Mouse (Mus musculus) lung, postnatal 0 days (tissue): ENCODE measurements around the gene Olfr545. TPM values are rescaled to one million over a fixed set of nuclear protein-coding genes. Genes with fewer than 3 reads are reported as not detected.
A peak's percentile ranks its signal among the peaks of the same experiment; 100 is the strongest.

ENCODE experiments used
- ATAC-seq: fragments of 200-750 bp; cut with Nextera tagmentation; 2 replicates; pipeline ENCODE4 v1.8.0; 2017; ENCODE audit warnings: moderate library complexity
- DNase-seq: peaks from one replicate; pipeline ENCODE4 v3.0.0-alpha.2; 2016; ENCODE audit warnings: low spot score
- H3K27ac ChIP-seq: fragments of 300-500 bp; sonication (generic); 2 replicates; pipeline ENCODE4 v1.5.1; 2014; ENCODE audit warnings: antibody characterized with exemption, mild to moderate bottlenecking, low read length, mixed read lengths
- H3K27me3 ChIP-seq: fragments of 300-500 bp; sonication (generic); replicated peaks from 2 replicates; pipeline ENCODE4 v1.6.1; 2014; ENCODE audit warnings: low read length, mixed read lengths; ENCODE audit not compliant: insufficient read depth
- H3K36me3 ChIP-seq: fragments of 300-500 bp; sonication (generic); 2 replicates; pipeline ENCODE4 v1.6.1; 2014; ENCODE audit warnings: low read length, mixed read lengths; ENCODE audit not compliant: insufficient read depth
- H3K4me1 ChIP-seq: fragments of 300-500 bp; sonication (generic); 2 replicates; pipeline ENCODE4 v1.6.1; 2014; ENCODE audit warnings: antibody characterized with exemption, low read depth, low read length, mixed read lengths; ENCODE audit not compliant: insufficient read depth
- H3K4me2 ChIP-seq: fragments of 300-500 bp; sonication (generic); replicated peaks from 2 replicates; pipeline ENCODE4 v1.6.1; 2014; ENCODE audit warnings: low read depth, mild to moderate bottlenecking, low read length, moderate library complexity, mixed read lengths
- H3K4me3 ChIP-seq: fragments of 300-500 bp; sonication (generic); 2 replicates; pipeline ENCODE4 v1.5.1; 2014; ENCODE audit warnings: low read depth, low read length
- H3K9ac ChIP-seq: fragments of 300-500 bp; sonication (generic); replicated peaks from 2 replicates; pipeline ENCODE4 v1.6.1; 2014; ENCODE audit warnings: low read depth, mild to moderate bottlenecking
- H3K9me3 ChIP-seq: fragments of 300-500 bp; sonication (generic); 2 replicates; pipeline ENCODE4 v1.6.1; 2016; ENCODE audit warnings: low read length, mixed read lengths
- CTCF ChIP-seq: IDR thresholded peaks from 2 replicates; pipeline ENCODE4 v1.5.1; 2016; ENCODE audit warnings: antibody characterized with exemption, mild to moderate bottlenecking
- EP300 ChIP-seq: IDR thresholded peaks from 2 replicates; pipeline ENCODE4 v1.6.1; 2016; ENCODE audit warnings: antibody characterized with exemption, mild to moderate bottlenecking, control low read depth
- WGBS: fragments of 180-500 bp; shearing (Covaris S2); extraction: QIAGEN DNeasy Blood & Tissue Kit; methylation state at CpG from one replicate; pipeline ENCODE4 v1.1.7; 2014; 5-methylcytosine and 5-hydroxymethylcytosine counted together
- polyA plus RNA-seq: library from polyadenylated mRNA; unstranded; fragments of >200 nt; fragmentation: Nextera tagmentation; extraction: Ambion mirVana; gene quantifications from 2 replicates; pipeline ENCODE4 v1.2.1, GENCODE M21; 2015

The Olfr545 gene
- polyA plus RNA-seq, 1 experiment from 2014 or later, result not detected

DNA sequence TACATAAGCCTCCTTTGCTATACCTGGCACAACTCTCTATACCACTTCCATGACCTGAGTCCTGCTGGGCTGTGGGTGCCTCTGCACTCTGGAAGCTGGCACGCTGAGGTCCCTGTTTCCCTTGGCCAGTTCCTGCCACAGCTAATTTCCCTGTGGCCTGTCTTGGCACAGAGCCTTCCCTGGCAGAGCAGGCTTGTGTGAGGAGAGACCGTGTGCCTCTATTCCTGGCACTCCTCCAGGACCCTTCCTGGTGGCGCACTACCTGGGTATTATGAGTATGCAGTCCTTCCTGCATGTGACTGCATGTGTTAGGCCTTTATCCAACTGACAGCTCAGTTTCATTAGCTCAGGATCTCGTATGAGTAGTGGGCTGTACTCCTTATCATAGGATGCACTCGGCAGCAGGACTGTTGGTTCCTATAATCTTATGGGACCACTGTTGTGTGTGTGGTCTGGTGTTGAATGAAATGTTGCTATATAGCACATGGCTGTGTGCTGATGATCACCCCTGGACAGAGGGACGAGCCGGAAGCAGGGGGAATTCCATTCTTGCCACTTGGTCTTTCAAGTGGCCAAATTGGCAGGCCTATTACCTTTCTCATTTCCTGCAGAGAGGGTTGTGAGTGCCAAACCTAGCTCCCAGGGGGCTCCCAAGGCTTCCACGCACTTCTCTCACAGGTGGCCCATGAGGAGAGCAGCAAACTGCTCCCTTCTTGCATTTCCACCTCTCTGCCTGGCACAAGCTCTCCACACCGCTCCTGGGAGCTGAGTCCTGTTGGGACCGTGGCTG lies 17.1 kb upstream of the Olfr545 start:
- no peaks in the 10 kb centered on the region for H3K36me3 ChIP-seq
- no peak overlapping the region for H3K27ac ChIP-seq
- 37% methylated on average over 10 of the region's 10 CpGs for WGBS
- no peaks in the 10 kb centered on the region for H3K9me3 ChIP-seq
- peak; percentile 34 for DNase-seq
- no peaks in the 10 kb centered on the region for H3K27me3 ChIP-seq
- TF ChIP-seq CTCF (no peak), EP300 (no peak)
- H3K9ac ChIP-seq, result no peak overlapping the region
- no peaks in the 10 kb centered on the region for H3K4me1 ChIP-seq
- ATAC-seq, result peak; percentile 37
- no peak overlapping the region for H3K4me2 ChIP-seq
- no peak overlapping the region for H3K4me3 ChIP-seq

DNA sequence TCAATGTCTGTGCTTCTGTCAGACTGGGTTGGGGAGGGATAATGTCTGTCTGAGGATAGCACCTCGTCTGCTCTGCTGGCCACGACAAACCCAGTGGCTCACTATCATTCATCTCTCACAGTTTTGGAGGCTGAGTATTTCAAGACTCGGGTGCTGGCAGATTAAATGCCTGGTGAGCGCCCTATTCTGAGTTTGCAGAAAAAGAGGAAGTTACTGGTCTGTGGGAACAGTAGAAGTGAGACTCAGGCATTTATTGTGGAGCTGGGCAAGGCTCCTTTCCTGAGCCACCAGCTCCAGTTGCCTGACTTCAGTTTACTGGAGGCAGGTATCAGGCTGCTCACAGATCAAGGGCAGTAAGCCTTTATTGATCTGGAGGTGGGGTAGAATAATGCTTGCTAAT lies 14.8 kb upstream of the Olfr545 start:
- 49% methylated on average over 4 of the region's 4 CpGs for WGBS
- Histone ChIP-seq H3K27me3 (no peaks in the 10 kb centered on the region), H3K9ac (no peak overlapping the region), H3K4me2 (no peak overlapping the region), H3K9me3 (no peaks in the 10 kb centered on the region), H3K36me3 (no peaks in the 10 kb centered on the region), H3K27ac (no peak overlapping the region), H3K4me3 (no peak overlapping the region), H3K4me1 (no peaks in the 10 kb centered on the region)
- TF ChIP-seq CTCF (no peak), EP300 (no peak)
- no peak for DNase-seq
- ATAC-seq, result no peak

DNA sequence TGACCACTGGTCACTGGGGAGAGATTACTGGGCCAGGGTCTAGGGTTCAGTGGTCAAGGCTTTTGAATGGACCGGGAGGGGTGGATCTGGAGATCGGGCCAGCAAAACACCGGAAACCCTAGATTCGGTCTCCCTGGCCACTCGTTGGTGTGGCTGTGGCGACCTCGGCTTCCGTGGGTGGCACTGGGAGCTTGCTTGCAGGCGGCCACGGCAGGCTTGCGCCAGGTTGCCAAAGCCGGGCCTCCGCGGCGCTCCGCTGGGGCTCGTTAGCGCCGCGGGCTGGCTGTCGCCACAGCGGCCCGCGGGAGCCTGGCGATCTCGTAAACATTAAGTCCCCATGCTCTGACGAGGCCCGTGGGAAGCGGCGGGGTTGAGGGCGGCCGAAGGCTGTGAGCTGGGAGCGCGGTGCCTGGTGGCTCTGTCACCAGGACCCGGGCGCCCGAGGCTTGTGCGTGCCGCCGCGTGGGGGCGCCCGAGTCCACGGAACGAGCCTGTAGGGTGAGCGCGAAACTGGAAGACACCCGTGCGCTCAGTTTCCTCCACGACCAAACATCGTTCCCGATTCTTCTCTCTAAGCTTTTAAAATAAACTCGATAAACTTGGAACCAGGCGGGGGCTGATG lies 13.6 kb upstream of the Olfr545 start:
- Histone ChIP-seq H3K4me1 (no peaks in the 10 kb centered on the region), H3K27ac (no peak overlapping the region), H3K36me3 (no peaks in the 10 kb centered on the region), H3K9ac (peak overlapping the region; percentile 43), H3K27me3 (no peaks in the 10 kb centered on the region), H3K4me2 (peak overlapping the region; percentile 91), H3K9me3 (no peaks in the 10 kb centered on the region), H3K4me3 (peak overlapping the region; percentile 31; the same call in 1 of the 2 replicates)
- TF ChIP-seq CTCF (peak; percentile 85), EP300 (no peak)
- ATAC-seq (peak; percentile 95), DNase-seq (peak; percentile 81)
- 1% methylated on average over 48 of the region's 54 CpGs for WGBS

DNA sequence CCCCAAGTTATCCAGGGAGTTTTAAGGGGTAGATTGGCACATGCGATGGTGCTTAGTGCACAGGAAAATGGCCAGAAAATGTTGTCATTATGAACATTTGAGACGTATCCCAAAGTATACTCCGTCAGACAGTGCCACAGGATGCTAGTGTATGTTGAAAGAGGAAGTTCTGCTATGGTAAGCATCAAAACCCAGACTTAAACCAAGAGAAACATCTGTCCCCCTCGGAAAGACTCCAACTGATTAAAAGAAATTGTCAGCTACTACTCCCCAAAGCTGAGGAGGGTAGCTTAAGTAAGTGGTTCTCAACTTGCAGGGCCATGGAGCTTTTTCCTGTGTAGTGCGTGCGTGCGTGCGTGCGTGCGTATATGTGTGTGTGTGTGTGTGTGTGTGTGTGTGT lies 12.6 kb upstream of the Olfr545 start:
- no peak for TF ChIP-seq CTCF
- no peak for TF ChIP-seq EP300
- no peak for ATAC-seq
- 84% methylated on average over 10 of the region's 10 CpGs for WGBS

DNA sequence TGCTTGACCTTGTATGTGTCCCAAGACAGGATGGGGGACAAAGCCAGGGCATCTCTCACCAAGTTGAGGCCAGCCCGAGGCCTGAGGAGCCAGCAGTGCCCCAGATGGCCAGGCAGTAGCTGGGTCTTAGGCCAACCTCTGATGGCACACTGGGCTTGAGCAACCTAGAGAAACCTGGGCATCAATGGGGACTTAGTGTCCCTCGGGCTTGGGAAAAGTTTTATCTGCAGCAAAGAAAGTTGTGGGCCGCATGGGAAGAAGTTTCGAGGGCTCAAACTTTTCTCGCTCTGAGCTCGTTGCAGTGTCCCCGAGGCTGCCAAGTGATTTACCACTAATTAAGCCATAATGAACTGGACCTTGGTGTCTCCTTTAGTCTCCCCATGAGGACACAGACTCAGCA lies 10.4 kb upstream of the Olfr545 start:
- Histone ChIP-seq H3K9ac (no peak overlapping the region), H3K27me3 (no peaks in the 10 kb centered on the region), H3K4me2 (no peak overlapping the region), H3K4me1 (no peaks in the 10 kb centered on the region), H3K36me3 (no peaks in the 10 kb centered on the region), H3K4me3 (no peak overlapping the region), H3K27ac (no peak overlapping the region), H3K9me3 (no peaks in the 10 kb centered on the region)
- TF ChIP-seq EP300 (no peak), CTCF (no peak)
- no peak for DNase-seq
- WGBS, result 86% methylated on average over 7 of the region's 7 CpGs
- ATAC-seq, result no peak

More for the DNA sequence above, 12.6 kb upstream of the Olfr545 start:
- Histone ChIP-seq H3K9me3 (no peaks in the 10 kb centered on the region), H3K27ac (no peak overlapping the region), H3K27me3 (no peaks in the 10 kb centered on the region), H3K4me3 (no peak overlapping the region), H3K4me1 (no peaks in the 10 kb centered on the region), H3K36me3 (no peaks in the 10 kb centered on the region), H3K9ac (no peak overlapping the region), H3K4me2 (no peak overlapping the region)
- DNase-seq, result no peak

DNA sequence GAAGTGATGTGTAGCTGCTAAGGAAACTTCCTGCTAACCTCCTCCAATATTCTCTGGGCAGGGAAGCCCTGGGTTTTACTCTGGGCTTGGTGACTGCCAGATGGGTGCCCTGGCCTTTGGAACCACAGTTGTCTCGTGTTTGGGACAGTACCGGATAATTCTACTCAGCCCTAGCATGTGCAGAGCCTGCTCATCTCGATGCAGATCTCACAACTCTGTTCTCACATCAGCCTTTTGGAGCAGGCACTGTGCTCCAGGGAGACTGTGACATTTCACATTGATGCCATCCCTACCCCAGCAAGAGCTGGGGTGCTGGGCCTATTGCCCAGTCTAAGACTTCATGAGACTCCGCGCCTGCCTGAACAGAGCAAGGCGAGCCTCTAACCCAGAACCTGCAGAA lies 9.3 kb upstream of the Olfr545 start:
- H3K27ac ChIP-seq, result no peak overlapping the region
- no peaks in the 10 kb centered on the region for H3K27me3 ChIP-seq
- DNase-seq (no peak), ATAC-seq (no peak)
- no peak overlapping the region for H3K4me3 ChIP-seq
- TF ChIP-seq CTCF (no peak), EP300 (no peak)
- H3K36me3 ChIP-seq, result no peaks in the 10 kb centered on the region
- no peaks in the 10 kb centered on the region for H3K4me1 ChIP-seq
- WGBS, result 93% methylated on average over 6 of the region's 6 CpGs
- H3K9ac ChIP-seq, result no peak overlapping the region
- H3K4me2 ChIP-seq, result no peak overlapping the region
- no peaks in the 10 kb centered on the region for H3K9me3 ChIP-seq
